Mouse (Mus musculus) G1E (cell line): Measurements from ENCODE around the gene Rreb1. TPM values are rescaled to one million over a fixed set of nuclear protein-coding genes. Genes with fewer than 3 reads are reported as not detected.

Source experiments
- ATAC-seq: 2 replicates; pipeline ENCODE4 v1.8.0; 2016; ENCODE audit warnings: mild to moderate bottlenecking; ENCODE audit not compliant: insufficient number of reproducible peaks, poor library complexity, low FRiP score, severe bottlenecking; ENCODE audit errors: extremely low read depth
- DNase-seq: peaks from one replicate; pipeline ENCODE4 v3.0.0; 2012; ENCODE audit warnings: low spot score
- H3K27me3 ChIP-seq: 2 replicates; pipeline ENCODE4 v1.6.1; 2012; ENCODE audit warnings: mild to moderate bottlenecking, low read length, inconsistent platforms; ENCODE audit not compliant: insufficient read depth
- H3K36me3 ChIP-seq: replicated peaks from 2 replicates; pipeline ENCODE3; 2012; ENCODE audit warnings: mild to moderate bottlenecking, inconsistent platforms
- H3K4me1 ChIP-seq: 2 replicates; pipeline ENCODE4 v1.6.1; 2012; ENCODE audit warnings: low read depth, low read length, inconsistent platforms, mixed read lengths; ENCODE audit not compliant: insufficient read depth
- H3K4me3 ChIP-seq: 2 replicates; pipeline ENCODE4 v1.5.1; 2012; ENCODE audit warnings: low read depth, mild to moderate bottlenecking, inconsistent platforms, low read length, moderate library complexity, mixed read lengths
- H3K9me3 ChIP-seq: replicated peaks from 2 replicates; pipeline ENCODE4 v1.6.1; 2012; ENCODE audit warnings: inconsistent platforms
- CTCF ChIP-seq: IDR thresholded peaks from 2 replicates; pipeline ENCODE4 v1.5.1; 2012; ENCODE audit warnings: low read depth, low read length, inconsistent platforms, mixed read lengths
- GATA1 ChIP-seq: IDR thresholded peaks from 2 replicates; pipeline ENCODE4 v1.6.1; 2012; ENCODE audit warnings: borderline replicate concordance, low read length, inconsistent platforms, mixed read lengths
- GATA2 ChIP-seq: IDR thresholded peaks from 2 replicates; pipeline ENCODE4 v1.6.1; 2012; ENCODE audit warnings: low read depth, low read length, inconsistent platforms, borderline replicate concordance
- POLR2AphosphoS5 ChIP-seq: IDR thresholded peaks from 2 replicates; pipeline ENCODE4 v1.6.1; 2012; ENCODE audit warnings: low read depth, low read length, inconsistent platforms; ENCODE audit not compliant: insufficient replicate concordance
- TAL1 ChIP-seq: conservative IDR thresholded peaks from 2 replicates; pipeline ENCODE4 v1.6.1; 2012; ENCODE audit warnings: low read depth, low read length, inconsistent platforms, mixed read lengths
- polyA plus RNA-seq: library from polyadenylated mRNA; stranded (reverse); fragments of >175 nt; gene quantifications from 2 replicates; pipeline ENCODE4 v1.2.3, GENCODE M21; 2012
- total RNA-seq, 2 experiments: library from RNA; stranded (forward) in 1 of 2; stranded (reverse) in 1 of 2; fragments of 200-1000 nt in 1 of 2; fragments of >200 nt in 1 of 2; fragmentation: Nextera tagmentation in 1 of 2; gene quantifications; 2 replicates each; pipeline ENCODE4 v1.2.3; 2014 to 2017

The Rreb1 gene
- total and polyA plus RNA-seq, 3 experiments = 16.8 to 122 (median 87.2) TPM

DNA sequence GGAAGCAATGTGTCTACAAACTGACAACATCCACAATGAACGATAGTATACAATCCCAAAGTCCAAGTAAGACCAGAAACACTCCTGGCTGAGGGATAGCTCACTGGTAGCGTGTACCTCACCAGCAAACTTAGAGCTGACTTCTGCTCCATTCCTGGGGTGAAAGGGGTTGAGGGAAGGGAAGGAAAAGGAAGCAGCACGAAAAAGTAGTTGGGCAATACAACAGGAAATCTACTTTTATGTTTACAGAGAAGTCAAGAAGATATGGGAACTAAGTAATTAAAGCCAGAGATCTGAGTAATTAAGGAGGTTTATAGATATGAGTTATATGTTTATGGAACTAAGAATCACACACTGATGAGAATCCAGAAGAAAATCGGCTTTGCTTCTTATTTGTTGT is 36.0 kb upstream of the Rreb1 start:
- H3K4me1 ChIP-seq = peaks cover 2% of the 10 kb centered on the region; the same call in 1 of the 2 replicates
- ATAC-seq = no peak

DNA sequence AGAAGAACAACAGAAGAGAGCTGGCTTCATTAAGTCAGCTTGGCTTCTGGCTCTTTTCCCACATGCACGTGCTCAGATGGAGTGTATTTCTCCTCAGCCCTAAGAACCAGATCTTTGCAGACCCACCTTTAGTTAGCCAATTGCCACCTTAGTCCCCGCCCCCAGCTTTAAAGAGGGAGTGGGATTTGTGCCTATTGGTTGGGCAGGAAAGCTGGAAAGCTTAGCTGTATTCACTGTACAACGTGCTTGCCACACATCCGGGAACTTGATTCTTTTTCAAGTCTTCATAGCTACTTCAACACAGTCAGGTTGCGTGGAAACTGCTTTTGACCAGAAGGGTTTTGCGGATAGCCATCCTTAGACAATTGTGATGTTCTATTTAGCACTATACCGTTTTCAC is 30.7 kb upstream of the Rreb1 start:
- no peaks in the 10 kb centered on the region for H3K9me3 ChIP-seq
- no peak for TF ChIP-seq CTCF
- no peak for TF ChIP-seq POLR2AphosphoS5
- no peak for TF ChIP-seq GATA1
- DNase-seq = no peak

More for the DNA sequence above, 36.0 kb upstream of the Rreb1 start:
- Histone ChIP-seq H3K9me3 (no peaks in the 10 kb centered on the region), H3K4me3 (no peak overlapping the region), H3K27me3 (peaks cover under 1% of the 10 kb centered on the region; the same call in 1 of the 2 replicates), H3K36me3 (no peaks in the 10 kb centered on the region)
- DNase-seq = no peak
- no peak for TF ChIP-seq GATA2
- TF ChIP-seq TAL1 = no peak
- TF ChIP-seq CTCF = no peak
- TF ChIP-seq GATA1 = no peak
- TF ChIP-seq POLR2AphosphoS5 = no peak

DNA sequence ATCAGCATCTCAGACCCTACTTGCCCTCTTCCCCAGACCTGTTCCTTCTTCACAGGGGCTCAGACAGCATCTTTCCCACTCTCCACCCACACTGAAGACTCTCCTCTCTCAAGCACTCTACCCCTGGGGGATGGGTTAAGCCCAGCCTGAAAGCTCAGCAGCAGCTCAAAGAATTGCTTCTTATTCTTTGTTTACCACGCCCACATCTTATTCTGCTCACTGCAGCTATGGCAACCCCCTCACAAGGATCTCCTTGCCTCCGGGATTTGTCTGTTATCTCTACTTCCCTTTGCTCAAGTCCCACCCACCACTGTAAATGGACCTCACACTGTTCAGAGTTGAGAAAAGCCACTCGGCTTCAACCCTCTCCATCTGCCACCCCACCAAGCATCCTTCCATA is 28.7 kb upstream of the Rreb1 start:
- Histone ChIP-seq H3K4me1 (peaks cover 33% of the 10 kb centered on the region), H3K4me3 (no peak overlapping the region), H3K9me3 (no peaks in the 10 kb centered on the region), H3K36me3 (no peaks in the 10 kb centered on the region), H3K27me3 (peaks cover 16% of the 10 kb centered on the region)
- DNase-seq (peak; percentile 16), ATAC-seq (peak; percentile 63)
- TF ChIP-seq POLR2AphosphoS5 = no peak
- no peak for TF ChIP-seq GATA2
- no peak for TF ChIP-seq CTCF
- TF ChIP-seq GATA1 = no peak
- TF ChIP-seq TAL1 = no peak

More for the DNA sequence above, 30.7 kb upstream of the Rreb1 start:
- no peaks in the 10 kb centered on the region for H3K36me3 ChIP-seq
- H3K4me3 ChIP-seq = no peak overlapping the region
- H3K4me1 ChIP-seq = peaks cover 33% of the 10 kb centered on the region
- H3K27me3 ChIP-seq = peaks cover 16% of the 10 kb centered on the region
- no peak for ATAC-seq

DNA sequence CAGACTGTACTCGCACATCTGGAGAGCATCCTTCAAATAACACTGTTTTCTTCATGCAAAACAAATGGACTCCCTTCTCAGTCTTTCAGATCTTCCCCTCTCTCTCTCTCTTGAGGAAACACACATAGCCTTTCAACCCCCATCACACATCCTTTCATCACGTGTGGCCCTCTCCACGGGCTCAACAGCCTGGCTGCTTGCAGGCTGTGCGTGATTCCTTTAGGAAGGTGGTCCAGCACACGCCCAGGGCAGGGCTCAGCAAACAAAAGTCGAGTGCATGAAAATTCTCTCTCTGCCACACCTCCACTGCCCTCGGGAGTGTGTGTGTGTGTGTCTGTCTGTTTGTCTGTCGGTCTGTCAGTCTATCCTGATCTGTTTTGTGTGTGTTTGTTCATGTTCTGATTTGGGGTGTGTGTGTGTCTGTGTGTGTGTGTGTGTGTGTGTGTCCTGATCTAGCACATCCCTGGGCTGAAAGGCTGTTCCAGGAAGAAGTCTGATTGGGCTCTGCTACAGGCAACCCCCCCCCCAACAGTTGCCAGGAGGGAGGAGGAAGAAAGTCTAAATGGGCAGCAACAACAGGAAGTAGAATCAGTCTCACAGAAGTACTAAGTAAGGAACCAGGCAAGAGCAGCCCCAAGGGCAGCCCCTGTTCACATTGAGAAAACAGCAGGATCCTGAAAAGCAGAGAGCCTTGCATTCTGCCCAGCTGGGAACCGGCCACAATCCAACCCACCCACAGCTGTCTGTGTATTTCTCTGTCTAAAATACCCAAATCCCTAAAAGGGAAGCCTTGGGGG is 26.8 kb upstream of the Rreb1 start:
- ATAC-seq (no peak), DNase-seq (no peak)
- Histone ChIP-seq H3K9me3 (no peaks in the 10 kb centered on the region), H3K4me3 (no peak overlapping the region), H3K27me3 (peaks cover 16% of the 10 kb centered on the region), H3K36me3 (no peaks in the 10 kb centered on the region), H3K4me1 (peaks cover 33% of the 10 kb centered on the region)
- TF ChIP-seq GATA1 = no peak
- no peak for TF ChIP-seq POLR2AphosphoS5
- TF ChIP-seq TAL1 = no peak
- TF ChIP-seq GATA2 = no peak

DNA sequence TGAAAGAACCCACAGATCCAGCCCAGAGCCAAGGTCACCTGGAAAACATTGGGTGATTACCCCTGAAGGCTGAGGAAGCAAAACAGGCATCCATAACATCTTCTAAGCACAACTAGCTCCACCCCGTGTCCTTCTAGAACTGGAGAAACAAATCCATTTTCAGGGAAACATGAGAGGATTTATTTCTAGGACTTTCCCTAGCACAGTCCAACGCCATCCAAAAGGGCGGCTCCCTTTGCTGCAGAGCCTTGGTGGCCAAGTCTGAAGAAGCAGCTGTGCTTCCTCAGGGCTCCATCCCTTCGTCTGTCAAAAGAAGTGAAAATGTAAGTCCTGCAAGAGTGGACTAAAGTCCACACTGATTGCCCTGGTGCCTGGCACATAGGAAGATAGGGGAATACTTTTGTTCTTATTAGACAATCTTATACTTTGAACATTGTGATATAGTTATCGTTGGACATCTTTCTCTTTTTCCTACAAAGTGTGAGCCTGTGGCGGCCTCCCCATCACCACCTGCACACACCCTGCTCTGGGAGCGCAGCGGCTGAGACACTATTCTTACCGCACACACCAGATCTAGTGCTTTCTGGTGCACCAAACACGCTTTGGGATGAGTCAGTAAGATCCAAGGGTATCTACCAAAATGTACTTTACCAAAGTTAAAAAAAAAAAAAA is 18.7 kb upstream of the Rreb1 start:
- Histone ChIP-seq H3K4me1 (peaks cover 30% of the 10 kb centered on the region), H3K36me3 (no peaks in the 10 kb centered on the region), H3K27me3 (peaks cover 2% of the 10 kb centered on the region; the same call in 1 of the 2 replicates), H3K9me3 (no peaks in the 10 kb centered on the region), H3K4me3 (no peak overlapping the region; the same call in 1 of the 2 replicates)
- DNase-seq = no peak
- no peak for TF ChIP-seq TAL1
- no peak for TF ChIP-seq CTCF
- TF ChIP-seq GATA2 = no peak
- TF ChIP-seq POLR2AphosphoS5 = no peak
- TF ChIP-seq GATA1 = no peak
- no peak for ATAC-seq

DNA sequence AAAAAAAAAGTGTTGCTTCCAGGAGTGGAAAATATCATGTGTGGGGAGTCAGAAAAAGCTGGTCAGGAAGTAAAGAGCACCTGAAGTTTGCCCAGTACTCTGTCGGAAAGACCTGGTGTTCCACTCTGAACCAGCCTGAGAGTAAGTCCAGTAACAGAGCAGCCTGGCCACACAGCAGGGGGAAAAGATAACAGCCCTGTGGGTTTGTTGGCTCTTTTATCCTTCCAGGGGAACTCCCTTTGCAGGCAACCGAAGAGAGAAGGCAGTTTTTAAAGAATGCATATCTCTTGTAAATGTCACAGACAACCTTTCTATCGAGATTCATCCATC is 18.2 kb upstream of the Rreb1 start:
- no peak for TF ChIP-seq POLR2AphosphoS5
- peak; percentile 52 for TF ChIP-seq TAL1
- Histone ChIP-seq H3K4me3 (peak overlapping the region; percentile 3; the same call in 1 of the 2 replicates), H3K4me1 (peaks cover 30% of the 10 kb centered on the region), H3K36me3 (no peaks in the 10 kb centered on the region), H3K9me3 (no peaks in the 10 kb centered on the region), H3K27me3 (peaks cover 2% of the 10 kb centered on the region; the same call in 1 of the 2 replicates)
- peak; percentile 57 for ATAC-seq
- DNase-seq = peak; percentile 34

DNA sequence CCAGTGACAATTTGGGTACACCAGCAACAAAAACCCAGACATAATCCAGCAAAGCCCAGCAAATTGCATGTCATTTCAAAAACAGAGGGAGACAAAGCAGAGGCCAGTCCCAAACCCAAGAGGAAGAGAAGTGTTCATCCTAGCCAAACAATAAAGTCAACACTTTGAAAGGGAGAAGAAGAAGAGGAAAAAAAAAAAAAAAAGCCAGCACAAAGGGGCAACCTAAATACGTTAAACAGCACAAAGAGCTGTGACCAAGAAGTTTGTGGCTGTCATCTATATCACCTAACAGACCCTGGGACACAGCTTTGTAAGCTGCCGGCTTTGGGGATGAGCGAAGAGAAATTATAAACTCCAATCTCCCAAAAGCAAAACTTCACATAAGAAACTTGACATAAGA is 17.8 kb upstream of the Rreb1 start:
- Histone ChIP-seq H3K9me3 (no peaks in the 10 kb centered on the region; the same call in 1 of the 2 replicates), H3K4me1 (peaks cover 30% of the 10 kb centered on the region), H3K27me3 (peaks cover 2% of the 10 kb centered on the region; the same call in 1 of the 2 replicates), H3K36me3 (no peaks in the 10 kb centered on the region), H3K4me3 (no peak overlapping the region; the same call in 1 of the 2 replicates)
- no peak for TF ChIP-seq POLR2AphosphoS5
- TF ChIP-seq CTCF = no peak
- TF ChIP-seq GATA2 = no peak
- no peak for TF ChIP-seq GATA1
- no peak for TF ChIP-seq TAL1
- ATAC-seq = no peak
- DNase-seq = no peak
